Mouse (Mus musculus) gastrocnemius, adult 2 months (tissue): ENCODE measurements around the gene Spdye4a. TPM values are rescaled to one million over a fixed set of nuclear protein-coding genes. Genes with fewer than 3 reads are reported as not detected.
"Not testable (repeated sequence)": the region's sequence is repeated elsewhere in the genome, so short reads cannot be mapped to it uniquely, and the experiment has no call there.

Experiments
- DNase-seq: peaks from one replicate; pipeline ENCODE4 v3.0.0; 2022
- H3K27ac ChIP-seq: fragments of 200-600 bp; 2 replicates; pipeline ENCODE4 v1.8.1; 2022; ENCODE audit warnings: mild to moderate bottlenecking
- H3K4me3 ChIP-seq: fragments of 200-600 bp; 2 replicates; pipeline ENCODE4 v1.8.1; 2022; ENCODE audit warnings: mild to moderate bottlenecking, moderate library complexity
- CTCF ChIP-seq: fragments of 200-600 bp; IDR thresholded peaks from 2 replicates; pipeline ENCODE4 v1.8.1; 2022; ENCODE audit warnings: antibody characterized with exemption, mild to moderate bottlenecking, moderate library complexity
- intact Hi-C: fragments of 180-260 bp; cut with DNase I; formaldehyde crosslinking; loops from one replicate; pipeline ENCODE4 v1.15.1; 2025
- total RNA-seq, 2 experiments: library from RNA; stranded (reverse); gene quantifications; 2 replicates each; pipeline ENCODE4 v1.2.3; 2021

Gene Spdye4a
- total RNA-seq, 2 experiments from 2014 or later = not detected

DNA sequence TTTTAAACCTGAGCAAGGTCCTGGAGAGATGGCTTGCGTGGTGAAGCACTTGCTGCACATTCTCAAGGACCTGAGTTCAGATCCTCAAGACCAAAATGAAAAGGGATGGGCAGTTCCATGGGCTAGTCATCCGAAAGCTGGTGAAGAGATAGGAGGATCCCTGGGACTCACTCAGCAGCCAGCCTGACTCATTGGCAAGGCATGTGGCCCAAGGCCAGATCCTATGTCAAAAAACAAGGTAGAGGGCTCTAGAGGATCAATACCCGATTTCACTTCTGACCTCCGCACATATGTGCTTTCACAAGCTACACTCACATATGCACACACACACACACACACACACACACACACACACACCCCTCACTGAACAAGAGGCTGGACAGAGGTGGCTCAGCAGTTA lies 30.2 kb downstream of the Spdye4a start:
- H3K4me3 ChIP-seq = no peak overlapping the region
- no peak for DNase-seq
- TF ChIP-seq CTCF = no peak
- intact Hi-C loops = no loop called here
- H3K27ac ChIP-seq = no peak overlapping the region

DNA sequence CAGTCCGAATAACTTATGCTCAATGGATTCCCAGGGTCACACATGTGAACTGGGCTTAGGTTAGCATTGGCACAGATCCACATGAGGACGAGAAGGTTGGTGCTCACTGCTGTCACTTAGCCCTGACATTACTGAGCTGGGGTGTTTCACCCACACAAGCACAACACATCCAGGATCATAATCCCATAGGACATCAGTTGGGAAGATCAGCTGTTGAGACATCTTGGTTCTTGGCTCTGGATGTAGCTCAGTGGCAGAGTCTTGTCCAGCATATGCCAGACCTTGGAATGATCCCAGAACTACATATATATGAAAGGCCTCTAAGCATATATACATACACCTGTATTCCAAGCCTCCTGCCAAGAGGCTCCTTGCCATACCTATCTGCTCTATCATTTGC lies 31.5 kb downstream of the Spdye4a start:
- H3K27ac ChIP-seq = no peak overlapping the region
- intact Hi-C loops = no loop called here
- no peak overlapping the region for H3K4me3 ChIP-seq
- DNase-seq = no peak
- no peak for TF ChIP-seq CTCF

- DNase-seq, intact Hi-C loops, H3K4me3 ChIP-seq, H3K27ac ChIP-seq: not testable (repeated sequence)
These were observed 31.9 kb downstream of the Spdye4a start for GRCm38 (mm10) chr5:143194747-143195146.

DNA sequence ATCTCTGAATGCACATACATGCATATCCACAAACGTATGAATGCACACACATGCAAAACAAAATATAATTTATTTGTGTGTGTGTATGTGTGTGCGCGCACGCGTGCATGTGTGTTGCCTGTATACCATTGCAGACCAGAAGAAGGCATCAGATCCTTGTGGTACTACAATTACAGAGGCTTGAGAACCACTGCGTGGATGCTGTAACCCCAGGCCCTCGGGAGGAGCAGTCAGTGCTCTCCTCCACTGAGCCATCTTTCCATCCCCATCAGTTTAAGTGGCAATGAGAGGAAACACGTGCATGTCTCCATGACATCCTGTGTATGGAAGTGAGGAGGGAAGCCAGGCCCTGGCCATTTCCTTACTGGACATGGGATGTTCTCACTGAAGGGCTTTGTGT lies 33.9 kb downstream of the Spdye4a start:
- TF ChIP-seq CTCF = no peak
- Histone ChIP-seq H3K27ac (no peak overlapping the region), H3K4me3 (no peak overlapping the region)
- intact Hi-C loops = no loop called here
- no peak for DNase-seq

- intact Hi-C loops, DNase-seq, H3K27ac ChIP-seq, H3K4me3 ChIP-seq: not testable (repeated sequence)
These were observed 38.7 kb downstream of the Spdye4a start for GRCm38 (mm10) chr5:143188014-143188413.

- H3K27ac ChIP-seq = peak within 1 kb of the TSS; percentile 89
- peak within 1 kb of the TSS; percentile 87 for H3K4me3 ChIP-seq
- TF ChIP-seq CTCF = no peak
- intact Hi-C loops = loop anchor here (1.0 kb wide), 1 partner anchor 55 kb away; the partner anchor contains the start of gene Zfp12
- peak; percentile 95 for DNase-seq
These were observed 46.2 kb downstream of the Spdye4a start, which contains the start of the genes Rbak and Spdye4b for GRCm38 (mm10) chr5:143180255-143181076. Gene Rbak, minus strand, starts transcription at chr5:143180775. Gene Spdye4b, plus strand, starts transcription at chr5:143181017.

DNA sequence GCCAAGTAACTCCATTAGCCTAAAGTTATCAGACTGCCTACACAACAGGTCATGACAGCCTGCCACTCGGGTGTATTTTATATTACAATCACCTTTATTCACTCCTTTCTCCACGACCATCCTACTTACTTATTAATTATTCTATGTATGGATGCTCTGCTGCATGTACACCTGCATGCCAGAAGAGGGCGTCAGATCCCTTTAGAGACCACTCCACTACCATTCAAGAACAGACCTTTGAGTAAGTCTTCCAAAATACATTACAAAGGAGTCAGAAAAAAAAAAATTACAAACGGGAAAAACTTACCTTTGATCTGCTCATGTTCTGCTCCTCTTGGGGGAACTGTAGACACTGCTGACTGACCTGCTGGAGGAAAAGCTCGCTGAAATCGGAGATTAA lies 47.5 kb downstream of the Spdye4a start:
- TF ChIP-seq CTCF = peak; percentile 47
- no peak for DNase-seq
- intact Hi-C loops = loop anchor here (2.0 kb wide), 1 partner anchor 66 kb away; the partner anchor contains the start of gene Rnf216
- no peak overlapping the region for H3K27ac ChIP-seq
- H3K4me3 ChIP-seq = peak overlapping the region; percentile 87; the same call in 1 of the 2 replicates

DNA sequence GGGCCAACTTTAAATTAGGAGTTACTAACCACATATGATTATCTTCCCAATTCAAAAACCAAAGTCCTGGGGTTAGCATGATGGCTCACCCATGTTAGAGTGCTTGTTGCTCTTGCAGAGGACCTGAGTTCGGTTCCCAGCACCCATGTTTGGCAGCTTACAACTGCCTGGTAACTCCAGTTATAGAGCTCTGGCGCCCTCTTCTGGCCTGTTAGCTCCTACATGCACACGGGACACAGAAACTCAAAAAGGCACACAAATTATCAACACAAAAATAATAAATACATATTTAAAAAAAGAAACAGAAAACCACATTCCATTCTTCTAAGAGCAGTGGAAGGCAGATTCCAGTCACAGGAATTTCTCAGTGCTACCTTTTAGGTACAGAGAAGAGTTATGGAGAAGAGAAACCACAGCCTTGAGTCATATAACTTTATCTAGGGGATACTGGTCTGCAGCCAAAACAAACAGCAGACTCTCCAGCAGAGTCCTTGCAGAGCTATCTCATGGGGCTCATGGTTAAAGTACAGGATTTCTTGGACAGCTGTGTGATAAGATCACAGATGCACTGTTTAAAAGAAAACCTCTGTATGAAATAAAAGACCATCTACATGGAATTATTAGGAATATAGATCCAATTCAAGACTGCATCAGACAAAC lies 49.0 kb downstream of the Spdye4a start:
- intact Hi-C loops = loop anchor here (2.0 kb wide), 1 partner anchor 65 kb away; the partner anchor contains the start of gene Rnf216
- peak; percentile 33; the same call in 1 of the 2 replicates for TF ChIP-seq CTCF
- H3K27ac ChIP-seq = no peak overlapping the region
- DNase-seq = no peak
- no peak overlapping the region for H3K4me3 ChIP-seq

GRCm38 (mm10) chr5:143175970-143176369 lies 50.7 kb downstream of the Spdye4a start:
- no peak for TF ChIP-seq CTCF
- no peak for DNase-seq
- intact Hi-C loops = no loop called here

More at GRCm38 (mm10) chr5:143175970-143176369, 50.7 kb downstream of the Spdye4a start:
- Histone ChIP-seq H3K27ac (no peak overlapping the region), H3K4me3 (no peak overlapping the region)

Other genes with a start within 250 kb of the Spdye4a start
- 10 to 100 TPM; 19.0 to 19.8 TPM for gene Rnf216, start 113.9 kb downstream of the Spdye4a start, total RNA-seq
- not detected for gene Olfr718-ps1, start 79.3 kb downstream of the Spdye4a start, total RNA-seq
- gene Rbak, start 46.1 kb downstream of the Spdye4a start, total RNA-seq = 1 to 10 TPM; 3.6 to 4.0 TPM
- gene Spdye4b, start 45.9 kb downstream of the Spdye4a start, total RNA-seq = not detected
- gene Zfp12, start 8.3 kb upstream of the Spdye4a start, total RNA-seq = 1 to 10 TPM; 7.1 to 8.0 TPM
- 1 to 10 TPM; 3.2 to 3.6 TPM for gene Zfp316, start 43.1 kb upstream of the Spdye4a start, total RNA-seq
- under 1 TPM in 1 of 2 experiments, not detected in 1; 0.08 TPM for gene Zfp853, start 66.7 kb upstream of the Spdye4a start, total RNA-seq
- 10 to 100 TPM; 11.1 to 11.5 TPM for gene E130309D02Rik, start 88.5 kb upstream of the Spdye4a start, total RNA-seq
- gene Zdhhc4, start 102.4 kb upstream of the Spdye4a start, total RNA-seq = 10 to 100 TPM; 35.0 to 40.6 TPM
- not detected for gene Grid2ip, start 130.4 kb upstream of the Spdye4a start, total RNA-seq
- gene Kdelr2, start 176.9 kb upstream of the Spdye4a start, total RNA-seq = 10 to 100 TPM; 33.1 to 37.6 TPM
- 1 to 10 TPM; 8.0 to 10.0 TPM for gene Daglb, start 237.7 kb upstream of the Spdye4a start, total RNA-seq